Mouse (Mus musculus): ENCODE results near the gene Homer3.

DNA sequence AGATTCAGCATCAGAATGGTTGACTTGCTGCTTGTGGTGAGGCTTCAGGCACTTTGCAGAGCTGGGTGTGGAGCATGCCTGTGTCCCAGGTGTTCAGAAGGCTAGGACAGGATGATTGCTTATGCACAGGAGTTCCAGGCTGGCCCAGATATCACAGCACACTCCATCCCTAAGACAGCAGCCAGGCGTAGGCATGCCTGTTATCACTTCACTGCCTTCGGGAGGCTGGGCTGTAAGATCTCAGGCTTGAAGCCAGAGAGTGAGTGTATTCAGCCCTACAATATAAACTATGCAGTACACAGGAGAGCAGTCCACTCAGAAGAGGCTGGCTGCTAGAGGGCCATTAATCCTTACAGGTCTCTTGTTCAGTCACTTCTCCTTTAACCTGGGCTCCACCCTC is 23.6 kb upstream of the Homer3 start:
- no peak for TF ChIP-seq POLR2A (IDR thresholded peaks at IDR 0.05; ENCODE audit: control insufficient read depth, low read depth, low read length)
- TF ChIP-seq CTCF (IDR thresholded peaks at IDR 0.05; ENCODE audit: control insufficient read depth, insufficient read depth, insufficient replicate concordance, low read depth, low read length): no peak
